Comparison of ENCODE assay signal across 9 mouse cellular contexts in the genomic region with DNA sequence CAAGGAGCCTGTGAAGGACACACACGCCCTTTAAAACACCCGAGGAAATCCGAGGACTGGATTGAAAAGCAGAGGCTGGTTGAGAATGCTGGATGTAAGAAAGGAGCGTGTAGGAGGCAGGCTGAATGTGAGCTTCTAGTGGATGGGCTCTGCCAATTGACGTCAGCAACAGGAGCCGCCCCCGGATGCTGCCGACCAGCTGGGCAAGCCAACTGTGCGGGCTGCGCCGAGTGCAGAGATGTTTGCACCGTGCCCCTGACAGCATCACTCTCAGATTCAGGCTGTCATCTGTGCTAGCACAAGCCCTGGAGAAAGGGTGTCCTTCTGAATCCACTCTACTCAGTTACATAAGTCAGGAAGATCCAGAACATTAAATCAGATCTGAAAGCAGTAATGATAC. TPM values are rescaled to one million over a fixed set of nuclear protein-coding genes. Genes with fewer than 3 reads are reported as not detected.
DNase-seq lines count a peak whose midpoint lies in the region; ATAC-seq lines count a peak whose summit lies in the region.
"Had no signal": no experiment of that assay in that cellular context is flagged by ENCODE, and none has a peak within 500 bp of the region (broad histone marks: within the 10 kb centered on the region; RNA-seq: fewer than 3 reads in every experiment).

No protein-coding gene starts in this region.

- no peaks in the 10 kb centered on the region for H3K4me1 ChIP-seq in forebrain, embryonic 16.5 days (replicated peaks; ENCODE audit: control insufficient read depth, insufficient read depth, low read length)
- H3K4me1 ChIP-seq in forebrain, embryonic 12.5 days, result no peaks in the 10 kb centered on the region

- no peak overlapping the region for H3K4me2 ChIP-seq in forebrain, embryonic 16.5 days (ENCODE audit: low read length)
- no peak overlapping the region for H3K4me2 ChIP-seq in forebrain, embryonic 12.5 days

- no peaks in the 10 kb centered on the region for H3K36me3 ChIP-seq in forebrain, embryonic 16.5 days (ENCODE audit: control insufficient read depth, insufficient read depth)
- H3K36me3 ChIP-seq in forebrain, embryonic 12.5 days (replicated peaks), result no peaks in the 10 kb centered on the region

- WGBS in forebrain, embryonic 16.5 days, result 52% methylated on average over 12 of the region's 12 CpGs
- 62% methylated on average over 12 of the region's 12 CpGs for WGBS in forebrain, embryonic 12.5 days

- peak; percentile 80 for DNase-seq in cerebellum, adult 11-12 months
- peak; percentile 33 to 47 for DNase-seq in heart, adult 9 months (ENCODE audit: low spot score in 2 of 2)
- DNase-seq in left cerebral cortex, adult 11 months (ENCODE audit: low spot score), result peak; percentile 89
- DNase-seq in right cerebral cortex, adult 18-20 months, result peak; percentile 97
- DNase-seq in thymus, postnatal 14 days, result no peak

- no peak overlapping the region for H3K4me3 ChIP-seq in forebrain, embryonic 16.5 days (replicated peaks; ENCODE audit: low read length)
- no peak overlapping the region for H3K4me3 ChIP-seq in forebrain, embryonic 12.5 days (replicated peaks)

- no peak overlapping the region for H3K27ac ChIP-seq in forebrain, embryonic 16.5 days (ENCODE audit: low read length)
- H3K27ac ChIP-seq in forebrain, embryonic 12.5 days, result no peak overlapping the region
- H3K27ac ChIP-seq: liver, embryonic 14.5 days had no signal

- peak; percentile 43; the same call in 1 of the 2 replicates for ATAC-seq in forebrain, embryonic 16.5 days
- no peak for ATAC-seq in forebrain, embryonic 12.5 days (ENCODE audit: low FRiP score)
- no peak for ATAC-seq in granulocyte monocyte progenitor cell, adult 5-6 weeks (replicated peaks; ENCODE audit: poor library complexity, severe bottlenecking)

- no peaks in the 10 kb centered on the region for H3K9me3 ChIP-seq in forebrain, embryonic 16.5 days (ENCODE audit: control insufficient read depth, low read length)
- no peaks in the 10 kb centered on the region for H3K9me3 ChIP-seq in forebrain, embryonic 12.5 days

- no peak overlapping the region for H3K9ac ChIP-seq in forebrain, embryonic 16.5 days (replicated peaks; ENCODE audit: low read depth, low read length)
- H3K9ac ChIP-seq in forebrain, embryonic 12.5 days, result no peak overlapping the region
- H3K9ac ChIP-seq: liver, embryonic 14.5 days had no signal

- H3K27me3 ChIP-seq in forebrain, embryonic 16.5 days (replicated peaks; ENCODE audit: control insufficient read depth, insufficient read depth, low read length), result no peaks in the 10 kb centered on the region
- no peaks in the 10 kb centered on the region for H3K27me3 ChIP-seq in forebrain, embryonic 12.5 days

RNA-seq across cellular contexts. Expression of gene Pde10a, which starts 37.3 kb away (rescaled TPM):
- 23.9 and 24.5 TPM in 2 replicates for polyA plus RNA-seq in forebrain, embryonic 16.5 days (2015; fragmentation: Nextera tagmentation; extraction: Ambion mirVana)
- polyA plus RNA-seq in forebrain, embryonic 12.5 days (2016; fragmentation: Nextera tagmentation; extraction: Ambion mirVana), result 9.0 and 10.7 TPM in 2 replicates
- total RNA-seq in granulocyte monocyte progenitor cell, adult 5-6 weeks (2014; fragmentation: Nextera tagmentation), result not detected in 2 replicates
- total RNA-seq in granulocyte monocyte progenitor cell, adult 5-6 weeks (2017), result 0.36 and 0.69 TPM in 2 replicates

RNA-seq across cellular contexts. Expression of gene T, which starts 53.6 kb away (rescaled TPM):
- 0.61 and 0.70 TPM in 2 replicates for polyA plus RNA-seq in forebrain, embryonic 16.5 days (2015; fragmentation: Nextera tagmentation; extraction: Ambion mirVana)
- polyA plus RNA-seq in forebrain, embryonic 12.5 days (2016; fragmentation: Nextera tagmentation; extraction: Ambion mirVana), result 0.74 and 1.2 TPM in 2 replicates
- not detected in 2 replicates for total RNA-seq in granulocyte monocyte progenitor cell, adult 5-6 weeks (2014; fragmentation: Nextera tagmentation)
- not detected in 2 replicates for total RNA-seq in granulocyte monocyte progenitor cell, adult 5-6 weeks (2017)
